Mouse (Mus musculus): ENCODE data around the gene Atp5f1.
"Not testable (repeated sequence)": the region's sequence is repeated elsewhere in the genome, so short reads cannot be mapped to it uniquely, and the experiment has no call there.

Gene Atp5f1

GRCm38 (mm10) chr3:105959999-105960398, at the start of gene Atp5f1:
Gene Atp5f1 (minus strand): TSS chr3:105960099.
- DNase-seq (ENCODE audit: low read depth, low spot score), result no peak

- not testable (repeated sequence) for DNase-seq (ENCODE audit: low read depth, low spot score)
Observed at GRCm38 (mm10) chr3:106003360-106003759, 43.5 kb upstream of the Atp5f1 start.

GRCm38 (mm10) chr3:106001416-106002370, 41.8 kb upstream of the Atp5f1 start:
- DNase-seq (ENCODE audit: low read depth, low spot score), result peak; percentile 83

- DNase-seq (ENCODE audit: low read depth, low spot score), result no peak
Observed at GRCm38 (mm10) chr3:106000707-106001375, 40.9 kb upstream of the Atp5f1 start.

GRCm38 (mm10) chr3:105994730-105995129, 34.8 kb upstream of the Atp5f1 start:
- DNase-seq (ENCODE audit: low read depth, low spot score), result no peak

GRCm38 (mm10) chr3:105991653-105992283, 31.9 kb upstream of the Atp5f1 start:
- peak; percentile 60 for DNase-seq (ENCODE audit: low read depth, low spot score)

GRCm38 (mm10) chr3:105989611-105990010, 29.7 kb upstream of the Atp5f1 start:
- DNase-seq (ENCODE audit: low read depth, low spot score), result not testable (repeated sequence)

- no peak for DNase-seq (ENCODE audit: low read depth, low spot score)
Observed at GRCm38 (mm10) chr3:105974174-105974573, 14.3 kb upstream of the Atp5f1 start.

- DNase-seq (ENCODE audit: low read depth, low spot score), result no peak
Observed at GRCm38 (mm10) chr3:105973411-105973810, 13.5 kb upstream of the Atp5f1 start, which contains the start of gene Ovgp1. Gene Ovgp1 (plus strand): TSS chr3:105973711.

- DNase-seq (ENCODE audit: low read depth, low spot score), result no peak
Observed at GRCm38 (mm10) chr3:105971831-105972446, 12.0 kb upstream of the Atp5f1 start.

GRCm38 (mm10) chr3:105960700-105961099, 801 bp upstream of the Atp5f1 start:
- no peak for DNase-seq (ENCODE audit: low read depth, low spot score)

- peak; percentile 54 for DNase-seq (ENCODE audit: low read depth, low spot score)
Observed at GRCm38 (mm10) chr3:105959585-105959984, 314 bp downstream of the Atp5f1 start.

GRCm38 (mm10) chr3:105958974-105959580, 822 bp downstream of the Atp5f1 start, which contains the start of gene Wdr77:
Gene Wdr77 (plus strand): TSS chr3:105959369.
- peak; percentile 100 for DNase-seq (ENCODE audit: low read depth, low spot score)

- DNase-seq (ENCODE audit: low read depth, low spot score), result no peak
Observed at GRCm38 (mm10) chr3:105958204-105958603, 1.7 kb downstream of the Atp5f1 start.

- no peak for DNase-seq (ENCODE audit: low read depth, low spot score)
Observed at GRCm38 (mm10) chr3:105957235-105957634, 2.7 kb downstream of the Atp5f1 start.

GRCm38 (mm10) chr3:105951348-105951747, 8.6 kb downstream of the Atp5f1 start:
- no peak for DNase-seq (ENCODE audit: low read depth, low spot score)

GRCm38 (mm10) chr3:105936111-105936510, 23.8 kb downstream of the Atp5f1 start:
- no peak for DNase-seq (ENCODE audit: low read depth, low spot score)

- no peak for DNase-seq (ENCODE audit: low read depth, low spot score)
Observed at GRCm38 (mm10) chr3:105935033-105935432, 24.9 kb downstream of the Atp5f1 start.

- no peak for DNase-seq (ENCODE audit: low read depth, low spot score)
Observed at GRCm38 (mm10) chr3:105933926-105934325, 26.0 kb downstream of the Atp5f1 start.

GRCm38 (mm10) chr3:105932240-105933071, 27.4 kb downstream of the Atp5f1 start, which contains the start of gene I830077J02Rik:
Gene I830077J02Rik (minus strand): TSS chr3:105932664.
- DNase-seq (ENCODE audit: low read depth, low spot score), result no peak
